Mouse (Mus musculus) megakaryocyte, adult 5-6 weeks (primary cell): ENCODE data around the gene St6galnac1. TPM values are rescaled to one million over a fixed set of nuclear protein-coding genes. Genes with fewer than 3 reads are reported as not detected.
"Not testable (repeated sequence)": the region's sequence is repeated elsewhere in the genome, so short reads cannot be mapped to it uniquely, and the experiment has no call there.

Source experiments
- ATAC-seq: 2 replicates; pipeline ENCODE4 v1.8.0; 2016; ENCODE audit warnings: mild to moderate bottlenecking, inconsistent platforms; ENCODE audit not compliant: poor library complexity, severe bottlenecking
- total RNA-seq, 2 experiments: library from RNA; stranded (forward) in 1 of 2; stranded (reverse) in 1 of 2; fragments of 153-499, 151-499 nt in 1 of 2; fragments of 221-1000, 200-1000 nt in 1 of 2; gene quantifications; 2 replicates each; pipeline versions ENCODE4 v1.2.3 to v1.2.4; 2015 to 2017

Gene St6galnac1
- total RNA-seq, 2 experiments from 2014 or later, result not detected

DNA sequence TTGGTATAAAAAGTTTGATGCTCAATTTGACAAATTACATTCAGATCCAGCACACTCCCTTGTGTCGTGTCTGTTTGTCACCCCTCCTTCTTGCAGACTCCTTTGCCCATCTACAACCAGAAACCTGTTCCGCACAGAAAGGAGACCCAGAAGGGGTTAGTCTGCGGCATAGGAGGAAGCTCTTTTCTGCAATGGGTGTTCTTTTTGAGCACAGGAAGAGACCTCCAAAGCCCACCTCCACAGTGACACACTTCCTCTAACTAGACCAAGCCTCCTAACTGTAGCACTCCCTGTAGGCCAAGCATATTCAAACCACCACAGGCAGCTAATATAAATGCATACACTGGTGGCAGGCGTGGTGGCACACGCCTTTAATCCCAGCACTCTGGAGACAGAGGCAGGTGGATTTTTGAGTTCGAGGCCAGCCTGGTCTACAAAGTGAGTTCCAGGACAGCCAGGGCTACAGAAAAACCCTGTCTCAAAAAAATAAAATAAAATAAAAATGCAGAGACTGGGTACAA, 44.2 kb downstream of the St6galnac1 start:
- not testable (repeated sequence) for ATAC-seq

DNA sequence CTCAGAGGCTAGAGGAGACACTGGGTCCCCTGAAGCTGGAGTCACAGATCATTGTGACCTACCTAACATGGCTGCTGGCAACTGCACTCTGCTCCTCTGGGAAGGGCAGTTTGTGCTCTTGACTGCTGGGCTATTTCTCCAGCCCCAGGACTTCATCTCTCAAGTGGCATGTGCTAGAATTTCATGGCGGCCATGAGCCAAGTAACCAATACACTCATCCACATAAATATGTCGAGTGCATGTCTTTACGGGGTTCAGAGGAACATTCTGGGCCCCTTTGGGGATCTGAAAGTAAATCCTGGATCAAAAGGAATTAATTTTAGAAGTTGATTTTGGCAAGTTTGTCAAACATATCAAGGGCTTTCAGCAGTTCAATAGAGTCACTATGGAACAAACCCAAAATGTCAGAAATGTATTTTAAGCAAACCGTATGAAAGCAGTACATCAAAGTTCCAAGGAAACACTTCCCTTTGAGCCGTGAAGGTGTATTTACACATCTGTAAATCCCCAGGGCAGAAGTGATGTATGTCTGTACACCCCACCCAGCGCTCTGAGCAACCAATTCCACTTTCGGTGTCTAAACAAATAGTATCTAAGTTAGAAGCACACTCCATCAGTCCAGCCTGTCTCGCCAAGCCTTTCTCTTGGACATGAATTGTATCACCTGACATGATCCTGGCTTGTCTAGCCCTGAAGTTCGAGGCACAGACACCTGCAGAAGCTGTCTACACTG, 45.9 kb downstream of the St6galnac1 start:
- ATAC-seq, result no peak

DNA sequence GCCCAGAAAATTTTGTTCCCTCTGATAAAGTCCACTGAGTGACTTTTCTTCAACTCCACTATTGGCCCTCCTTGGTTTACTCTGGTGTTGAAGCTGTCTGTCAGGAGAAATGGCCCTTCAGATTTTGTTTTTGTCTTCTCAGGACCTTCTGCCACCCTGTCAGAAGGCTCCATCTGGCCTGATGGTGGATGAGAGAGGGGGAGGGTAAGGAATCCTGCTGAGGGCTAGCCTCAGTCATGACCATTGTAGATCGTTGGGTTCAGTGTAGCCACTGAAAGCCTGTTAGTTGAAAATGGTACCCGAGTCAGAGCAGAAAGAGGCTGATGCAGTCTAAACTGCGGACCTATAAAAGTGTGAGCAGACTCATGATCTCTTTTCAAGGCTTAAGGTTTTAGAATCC, 49.2 kb downstream of the St6galnac1 start:
- no peak for ATAC-seq

DNA sequence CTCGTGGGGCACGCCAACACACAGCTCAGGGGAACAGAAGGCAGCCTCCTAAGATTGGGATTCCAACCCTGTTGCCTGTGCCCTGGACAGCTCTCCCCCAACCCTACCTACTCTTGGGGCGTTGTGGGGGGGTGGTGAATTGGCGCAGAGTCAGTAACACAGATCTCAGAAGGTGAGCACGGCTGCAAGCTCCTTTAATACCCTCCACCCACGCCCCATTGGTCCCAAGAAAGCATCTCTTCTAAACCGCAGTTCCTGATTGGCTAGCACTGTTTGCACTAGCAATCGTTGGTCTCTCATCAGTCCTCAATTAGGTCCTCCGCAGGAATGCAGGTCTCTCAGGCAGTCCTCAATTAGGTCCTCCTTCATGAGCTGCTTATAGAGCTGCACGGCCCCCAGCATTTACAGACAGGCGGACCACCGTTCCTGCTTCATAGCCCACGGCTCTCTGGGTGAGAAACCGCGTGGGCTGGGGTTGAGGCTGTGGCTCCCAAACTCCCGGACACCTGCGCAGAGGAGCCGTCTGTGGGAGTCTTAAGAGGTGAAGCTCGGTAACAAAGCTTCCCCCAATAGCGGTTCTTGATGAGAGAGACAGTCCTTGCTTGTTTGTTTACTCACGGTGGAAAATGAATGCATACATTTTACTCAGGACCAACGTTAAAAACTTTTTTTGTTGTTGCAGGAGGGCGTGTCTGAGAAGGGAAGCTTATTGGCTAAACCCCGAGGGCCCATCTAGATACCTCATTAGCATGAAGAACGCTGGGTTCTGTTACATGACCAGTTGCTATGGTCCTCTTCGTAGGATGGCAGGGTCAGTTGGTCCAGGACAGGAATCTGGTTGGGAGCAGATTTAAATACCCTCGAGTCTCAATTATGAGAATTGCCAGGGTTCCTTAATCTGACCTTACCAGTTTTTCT, 50.0 kb downstream of the St6galnac1 start:
- ATAC-seq, result no peak

DNA sequence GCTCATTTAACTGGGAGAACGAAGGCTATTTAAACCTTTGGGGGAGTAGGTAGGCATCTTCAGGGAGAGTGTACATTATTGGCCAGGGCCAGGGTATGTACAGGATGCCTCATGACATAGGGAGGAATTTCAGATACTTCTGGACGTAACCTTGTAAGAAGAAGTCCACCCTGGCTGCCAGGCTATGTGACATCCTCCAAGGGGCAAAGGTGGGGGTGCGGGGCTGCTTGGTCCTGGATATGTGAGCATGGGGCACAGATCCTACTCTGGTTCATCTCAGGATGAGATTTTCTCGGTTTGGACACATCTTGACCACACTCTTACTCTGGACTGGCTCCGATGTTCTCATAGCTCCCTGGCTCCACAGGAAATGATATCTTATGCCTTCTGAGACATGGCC, 52.2 kb downstream of the St6galnac1 start:
- ATAC-seq, result no peak

DNA sequence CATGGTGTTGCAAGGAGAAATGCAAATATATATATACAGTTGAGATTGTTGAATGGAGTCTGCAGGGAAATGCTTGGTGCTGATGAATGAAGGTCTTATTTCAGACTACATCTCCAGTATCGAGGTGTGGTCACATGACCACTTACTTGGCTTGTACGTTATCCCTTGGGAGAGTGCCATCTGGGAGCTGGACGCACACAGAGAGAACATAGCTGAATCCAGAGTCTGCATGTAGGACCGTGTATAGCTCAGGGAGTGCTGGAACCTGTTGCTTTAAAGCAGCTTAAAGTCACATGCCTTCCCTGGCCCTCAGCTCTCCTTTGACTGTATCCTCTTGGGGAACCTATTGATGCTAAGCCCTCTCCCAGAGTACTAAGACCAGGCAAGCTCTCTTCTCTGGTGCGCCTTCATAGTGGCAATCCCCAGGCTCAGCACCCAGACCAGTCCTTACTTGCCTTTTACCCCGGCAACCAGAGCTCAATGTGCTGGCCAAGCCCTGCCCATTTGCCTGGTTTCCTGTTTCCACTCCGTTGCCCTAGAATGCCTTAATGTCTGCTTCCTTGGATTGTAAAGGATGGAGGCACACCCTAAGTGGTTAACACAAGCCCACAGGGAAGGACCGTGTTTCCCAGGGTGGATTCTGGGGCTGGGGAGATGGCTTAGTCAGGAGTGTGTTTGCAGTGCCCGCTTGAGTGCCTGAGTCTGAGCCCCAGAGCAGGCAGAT, 53.6 kb downstream of the St6galnac1 start:
- no peak for ATAC-seq

DNA sequence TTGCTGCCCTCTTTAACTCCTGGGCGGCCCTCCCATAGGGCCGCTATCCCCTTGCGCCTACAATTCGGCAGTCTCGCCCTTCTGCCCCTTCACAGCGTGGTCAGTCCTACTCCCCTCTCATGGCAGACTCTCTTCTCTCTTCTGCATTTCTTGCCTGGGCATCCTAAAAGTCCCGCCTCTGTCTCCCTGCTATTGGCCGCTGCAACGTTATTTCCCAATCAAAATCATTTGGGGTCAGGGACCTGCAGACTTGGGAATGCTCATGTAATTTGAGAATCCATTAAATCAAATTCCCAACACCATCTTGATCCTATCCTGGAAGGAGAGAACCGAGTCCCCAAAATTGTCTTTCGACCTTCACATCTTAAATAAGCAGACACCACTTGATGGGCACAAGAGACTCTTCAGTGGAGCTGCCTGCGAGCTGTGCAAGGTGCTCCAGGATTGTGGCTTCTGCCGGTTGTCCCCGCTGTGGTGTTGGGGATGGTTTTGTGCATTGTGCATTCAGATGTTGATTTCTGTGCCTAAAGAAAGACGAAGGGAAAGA, 54.9 kb downstream of the St6galnac1 start:
- ATAC-seq, result no peak

Other genes with a start within 250 kb of the St6galnac1 start
- gene Sphk1, start 244.6 kb downstream of the St6galnac1 start, total RNA-seq (2015), result 0.60 and 2.2 TPM in 2 replicates
- 1.7 and 2.1 TPM in 2 replicates for gene Sphk1, start 244.6 kb downstream of the St6galnac1 start, total RNA-seq (2017)
- gene Ube2o, start 194.1 kb downstream of the St6galnac1 start, total RNA-seq (2015), result 2.9 and 6.6 TPM in 2 replicates
- gene Ube2o, start 194.1 kb downstream of the St6galnac1 start, total RNA-seq (2017), result 4.8 and 7.7 TPM in 2 replicates
- gene Aanat, start 189.1 kb downstream of the St6galnac1 start, total RNA-seq (2015), result not detected in 2 replicates
- not detected in 2 replicates for gene Aanat, start 189.1 kb downstream of the St6galnac1 start, total RNA-seq (2017)
- 20.9 and 21.8 TPM in 2 replicates for gene Rhbdf2, start 148.5 kb downstream of the St6galnac1 start, total RNA-seq (2015)
- gene Rhbdf2, start 148.5 kb downstream of the St6galnac1 start, total RNA-seq (2017), result 16.2 TPM in 2 replicates
- 0.80 TPM in 1 of 2 replicates, not detected in the other for gene Prcd, start 122.0 kb downstream of the St6galnac1 start, total RNA-seq (2015)
- not detected in 2 replicates for gene Prcd, start 122.0 kb downstream of the St6galnac1 start, total RNA-seq (2017)
- not detected in 2 replicates for gene Cygb, start 121.2 kb downstream of the St6galnac1 start, total RNA-seq (2015)
- not detected in 2 replicates for gene Cygb, start 121.2 kb downstream of the St6galnac1 start, total RNA-seq (2017)
- 0.55 TPM in 1 of 2 replicates, not detected in the other for gene Mxra7, start 52.5 kb upstream of the St6galnac1 start, total RNA-seq (2015)
- 0.33 TPM in 1 of 2 replicates, not detected in the other for gene Mxra7, start 52.5 kb upstream of the St6galnac1 start, total RNA-seq (2017)
- gene Mettl23, start 67.8 kb upstream of the St6galnac1 start, total RNA-seq (2015), result 55.4 and 61.3 TPM in 2 replicates
- gene Mettl23, start 67.8 kb upstream of the St6galnac1 start, total RNA-seq (2017), result 38.5 and 42.6 TPM in 2 replicates
- 33.4 and 37.4 TPM in 2 replicates for gene Jmjd6, start 67.9 kb upstream of the St6galnac1 start, total RNA-seq (2015)
- 36.3 and 37.7 TPM in 2 replicates for gene Jmjd6, start 67.9 kb upstream of the St6galnac1 start, total RNA-seq (2017)
- gene Mfsd11, start 76.9 kb upstream of the St6galnac1 start, total RNA-seq (2015), result 22.2 and 26.2 TPM in 2 replicates
- 17.6 and 26.5 TPM in 2 replicates for gene Mfsd11, start 76.9 kb upstream of the St6galnac1 start, total RNA-seq (2017)
- 784 and 845 TPM in 2 replicates for gene Srsf2, start 77.6 kb upstream of the St6galnac1 start, total RNA-seq (2015)
- 315 and 355 TPM in 2 replicates for gene Srsf2, start 77.6 kb upstream of the St6galnac1 start, total RNA-seq (2017)
- gene Mgat5b, start 143.4 kb upstream of the St6galnac1 start, total RNA-seq (2015), result not detected in 2 replicates
- 0.22 TPM in 1 of 2 replicates, not detected in the other for gene Mgat5b, start 143.4 kb upstream of the St6galnac1 start, total RNA-seq (2017)